Mouse (Mus musculus) T-helper 17 cell (primary cell): ENCODE data around the gene Nup85.

ENCODE experiments used
- in situ Hi-C, 2 experiments: fragments of 300-600 bp; cut with MboI, MseI; formaldehyde crosslinking; loops; 1 replicate in 1 of 2; 2 replicates in 1 of 2; pipeline ENCODE4 v1.15.1; 2025; ENCODE audit warnings: high pct_unique_total_duplicates in 2 of 2

Gene Nup85

GRCm38 (mm10) chr11:115629734-115630531 is 65.7 kb downstream of the Nup85 start:
- in situ Hi-C loops: loop anchor here (25.0 kb wide), 2 partner anchors 1207 to 1682 kb away; partner anchors contain the start of genes Jmjd6 (in 1 of the 2), Mettl23 (in 1 of the 2) and Mxra7 (in 1 of the 2)

DNA sequence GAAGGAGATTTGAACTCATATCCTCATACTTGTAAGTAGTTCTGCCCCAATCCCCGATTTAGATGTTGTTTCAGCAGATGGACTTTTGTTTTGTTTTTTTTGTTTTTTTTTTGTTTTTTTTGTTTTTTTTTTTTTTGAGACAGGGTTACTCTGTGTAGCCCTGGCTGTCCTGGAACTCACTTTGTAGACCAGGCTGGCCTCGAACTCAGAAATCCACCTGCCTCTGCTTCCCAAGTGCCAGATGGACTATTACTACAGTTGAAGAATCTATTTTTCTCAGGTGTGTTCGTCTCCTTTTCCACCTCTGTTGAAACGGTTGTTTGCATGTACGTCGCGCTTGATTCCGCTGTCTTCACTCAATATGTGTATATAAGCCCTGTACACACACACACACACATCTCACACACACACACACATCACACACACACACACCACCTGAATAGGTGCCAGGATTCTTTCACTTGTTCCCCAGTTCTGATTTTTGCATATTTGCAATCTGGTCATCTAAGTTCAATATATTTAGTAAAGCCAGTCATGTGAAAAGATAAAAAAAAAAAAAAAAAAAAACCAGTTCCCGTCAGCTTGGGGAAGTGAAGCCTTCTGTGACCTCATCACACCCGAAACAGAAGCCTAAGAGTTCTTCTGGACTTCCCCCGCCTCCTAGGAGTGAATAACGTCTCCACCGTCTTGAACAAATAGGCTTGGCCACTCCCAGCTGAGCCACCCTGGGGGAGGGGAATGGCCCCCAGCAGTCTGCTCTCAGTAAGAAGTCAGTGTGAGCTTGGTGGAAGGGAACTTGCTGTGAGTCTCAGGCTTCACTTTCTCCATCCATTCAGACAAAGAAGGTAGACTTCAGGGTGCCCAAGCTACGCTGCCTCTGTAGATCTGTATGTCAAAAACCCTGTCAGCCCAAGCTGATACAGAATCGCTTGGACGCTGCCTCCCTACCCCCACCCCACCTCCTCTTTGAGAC is 66.6 kb downstream of the Nup85 start:
- in situ Hi-C loops: loop anchor here (25.0 kb wide), 2 partner anchors 1206 to 1681 kb away; partner anchors contain the start of genes Jmjd6 (in 1 of the 2), Mettl23 (in 1 of the 2) and Mxra7 (in 1 of the 2)

DNA sequence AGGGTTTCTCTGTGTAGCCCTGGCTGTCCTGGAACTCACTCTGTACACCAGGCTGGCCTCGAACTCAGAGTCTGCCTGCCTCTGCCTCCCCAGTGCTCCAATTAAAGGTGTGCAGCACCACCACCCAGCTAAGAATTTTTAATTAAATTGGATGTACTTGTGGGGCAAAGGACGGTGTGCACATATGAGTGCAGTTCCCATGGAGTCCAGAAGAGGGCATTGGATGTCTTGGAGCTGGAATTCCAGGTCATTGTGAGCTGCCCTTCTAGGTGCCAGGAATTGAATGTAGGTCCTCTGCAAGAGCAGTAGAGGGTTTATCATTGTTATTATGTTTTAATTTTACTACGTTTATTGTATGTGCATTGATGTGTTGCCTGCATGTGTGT is 67.3 kb downstream of the Nup85 start:
- in situ Hi-C loops: loop anchor here (25.0 kb wide), 2 partner anchors 1206 to 1681 kb away; partner anchors contain the start of genes Jmjd6 (in 1 of the 2), Mettl23 (in 1 of the 2) and Mxra7 (in 1 of the 2)

DNA sequence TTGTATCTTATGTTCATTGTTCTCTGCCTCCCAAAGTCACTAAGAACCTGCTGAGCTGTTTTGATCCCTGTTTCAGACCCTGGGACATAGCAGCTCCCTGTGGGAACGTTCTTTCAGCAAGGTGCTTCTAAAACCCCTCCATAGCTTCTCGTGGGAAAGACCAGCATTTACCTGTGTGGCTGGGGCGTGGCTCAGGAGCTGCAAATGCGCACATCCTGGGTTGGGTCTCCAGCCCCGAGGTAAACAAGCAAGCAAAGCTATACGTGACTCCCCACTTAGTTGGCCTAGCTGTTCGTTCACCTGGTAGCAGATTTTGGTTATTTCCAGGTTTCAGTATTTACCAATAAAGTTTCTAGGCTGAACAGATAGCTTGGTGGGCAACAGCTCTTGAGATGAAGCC is 68.0 kb downstream of the Nup85 start:
- in situ Hi-C loops: loop anchor here (25.0 kb wide), 2 partner anchors 1205 to 1680 kb away; partner anchors contain the start of genes Jmjd6 (in 1 of the 2), Mettl23 (in 1 of the 2) and Mxra7 (in 1 of the 2)

DNA sequence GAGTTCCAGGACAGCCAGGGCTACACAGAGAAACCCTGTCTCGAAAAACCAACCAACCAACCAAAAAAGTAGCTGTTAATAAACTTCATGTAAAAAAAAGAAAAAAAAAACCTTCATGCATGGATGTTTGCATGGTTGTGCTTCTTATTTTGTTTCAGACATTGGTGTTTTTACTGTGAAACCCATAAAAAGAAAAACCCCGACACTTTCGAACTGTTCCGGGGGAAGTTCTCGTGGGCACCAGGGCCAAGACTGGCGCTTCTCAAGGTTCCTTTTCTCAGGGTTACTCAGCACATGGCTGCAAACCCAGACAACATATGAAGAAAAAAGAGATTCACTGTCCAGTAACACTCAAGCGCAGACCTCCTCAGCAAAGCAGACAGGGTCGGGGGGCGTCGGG is 68.6 kb downstream of the Nup85 start:
- in situ Hi-C loops: loop anchor here (25.0 kb wide), 2 partner anchors 1204 to 1679 kb away; partner anchors contain the start of genes Jmjd6 (in 1 of the 2), Mettl23 (in 1 of the 2) and Mxra7 (in 1 of the 2)
